Mouse (Mus musculus) kidney, postnatal 4 days (tissue): ENCODE data around the gene S100a2.
A peak's percentile ranks its signal among the peaks of the same experiment; 100 is the strongest.

Experiments used
- DNase-seq, 2 experiments: peaks; one replicate each; pipeline ENCODE4 v3.0.0; 2021; ENCODE audit warnings: mixed read lengths in 2 of 2

Gene S100a2

GRCm38 (mm10) chr3:90597736-90598135 is 7.7 kb downstream of the S100a2 start:
- DNase-seq, result no peak

- DNase-seq, result no peak
Measured at GRCm38 (mm10) chr3:90598212-90598611, 8.2 kb downstream of the S100a2 start.

- peak; percentile 31 to 51 for DNase-seq
Measured at GRCm38 (mm10) chr3:90599401-90599800, 9.4 kb downstream of the S100a2 start.

GRCm38 (mm10) chr3:90600036-90600435 is 10.0 kb downstream of the S100a2 start:
- no peak for DNase-seq

GRCm38 (mm10) chr3:90600458-90601195 is 10.6 kb downstream of the S100a2 start:
- no peak for DNase-seq

- no peak for DNase-seq
Measured at GRCm38 (mm10) chr3:90601486-90602110, 11.6 kb downstream of the S100a2 start, which contains the start of gene Gm42674. Gm42674 (plus strand) TSS chr3:90601904.

- peak in 1 of 2 experiments; percentile 41 for DNase-seq
Measured at GRCm38 (mm10) chr3:90603623-90604022, 13.6 kb downstream of the S100a2 start, which contains the start of gene S100a4. S100a4 (plus strand) TSS chr3:90603771.

GRCm38 (mm10) chr3:90604416-90604815 is 14.4 kb downstream of the S100a2 start:
- peak; percentile 85 to 90 for DNase-seq

GRCm38 (mm10) chr3:90605049-90605448 is 15.0 kb downstream of the S100a2 start:
- DNase-seq, result no peak

- no peak for DNase-seq
Measured at GRCm38 (mm10) chr3:90605736-90606135, 15.7 kb downstream of the S100a2 start.

- DNase-seq, result peak; percentile 54 to 64
Measured at GRCm38 (mm10) chr3:90606185-90606584, 16.1 kb downstream of the S100a2 start.

- DNase-seq, result no peak
Measured at GRCm38 (mm10) chr3:90607361-90607760, 17.3 kb downstream of the S100a2 start.

GRCm38 (mm10) chr3:90608223-90608622 is 18.2 kb downstream of the S100a2 start, which contains the start of gene S100a5:
S100a5 (plus strand) TSS chr3:90608523.
- no peak for DNase-seq

- DNase-seq, result no peak
Measured at GRCm38 (mm10) chr3:90609102-90609501, 19.1 kb downstream of the S100a2 start.

GRCm38 (mm10) chr3:90611494-90611893 is 21.4 kb downstream of the S100a2 start:
- DNase-seq, result no peak

- DNase-seq, result peak in 1 of 2 experiments; percentile 36
Measured at GRCm38 (mm10) chr3:90612061-90612460, 22.0 kb downstream of the S100a2 start.

- DNase-seq, result peak; percentile 78 to 86
Measured at GRCm38 (mm10) chr3:90612728-90613291, 22.8 kb downstream of the S100a2 start, which contains the start of gene S100a6. S100a6 (plus strand) TSS chr3:90612882.

GRCm38 (mm10) chr3:90613461-90614147 is 23.6 kb downstream of the S100a2 start:
- DNase-seq, result peak in 1 of 2 experiments; percentile 22

GRCm38 (mm10) chr3:90614148-90614530 is 24.1 kb downstream of the S100a2 start:
- no peak for DNase-seq

GRCm38 (mm10) chr3:90614611-90615251 is 24.7 kb downstream of the S100a2 start:
- DNase-seq, result no peak

GRCm38 (mm10) chr3:90615415-90615814 is 25.4 kb downstream of the S100a2 start:
- DNase-seq, result peak; percentile 82 to 88

GRCm38 (mm10) chr3:90615911-90616310 is 25.9 kb downstream of the S100a2 start:
- DNase-seq, result no peak
